Mouse (Mus musculus) liver, postnatal 0 days (tissue): Measurements from ENCODE around the gene 1810013L24Rik. TPM values are rescaled to one million over a fixed set of nuclear protein-coding genes. Genes with fewer than 3 reads are reported as not detected.
A peak's percentile ranks its signal among the peaks of the same experiment; 100 is the strongest.

Source experiments
- ATAC-seq: fragments of 200-750 bp; cut with Nextera tagmentation; 2 replicates; pipeline ENCODE4 v1.8.0; 2017; ENCODE audit warnings: mild to moderate bottlenecking, moderate library complexity
- DNase-seq: peaks from one replicate; pipeline ENCODE4 v3.0.0-alpha.2; 2016
- H3K27ac ChIP-seq: fragments of 300-500 bp; sonication (generic); 2 replicates; pipeline ENCODE4 v1.5.1; 2014; ENCODE audit warnings: antibody characterized with exemption, moderate library complexity, mild to moderate bottlenecking, low read depth
- H3K27me3 ChIP-seq: fragments of 300-500 bp; sonication (generic); 2 replicates; pipeline ENCODE4 v1.6.1; 2014; ENCODE audit warnings: low read length, control low read depth, mixed read lengths; ENCODE audit not compliant: insufficient read depth
- H3K36me3 ChIP-seq: fragments of 300-500 bp; sonication (generic); replicated peaks from 2 replicates; pipeline ENCODE4 v1.6.1; 2014; ENCODE audit warnings: mild to moderate bottlenecking, control low read depth, low read length, moderate library complexity, mixed read lengths; ENCODE audit not compliant: insufficient read depth
- H3K4me1 ChIP-seq: fragments of 300-500 bp; sonication (generic); 2 replicates; pipeline ENCODE4 v1.6.1; 2014; ENCODE audit warnings: antibody characterized with exemption, mild to moderate bottlenecking, control low read depth; ENCODE audit not compliant: insufficient read depth
- H3K4me2 ChIP-seq: fragments of 300-500 bp; sonication (generic); 2 replicates; pipeline ENCODE4 v1.6.1; 2014; ENCODE audit warnings: low read depth, mild to moderate bottlenecking, low read length, moderate library complexity, mixed read lengths
- H3K4me3 ChIP-seq: fragments of 300-500 bp; sonication (generic); 2 replicates; pipeline ENCODE4 v1.5.1; 2014; ENCODE audit warnings: low read depth, low read length
- H3K9ac ChIP-seq: fragments of 300-500 bp; sonication (generic); replicated peaks from 2 replicates; pipeline ENCODE4 v1.6.1; 2014; ENCODE audit warnings: mild to moderate bottlenecking, moderate library complexity
- H3K9me3 ChIP-seq: fragments of 300-500 bp; sonication (generic); 2 replicates; pipeline ENCODE4 v1.6.1; 2016; ENCODE audit warnings: mild to moderate bottlenecking, control low read depth, low read length, mixed read lengths
- CTCF ChIP-seq: sonication (generic); IDR thresholded peaks from 2 replicates; pipeline ENCODE4 v1.5.1; 2016; ENCODE audit warnings: antibody characterized with exemption, low read depth
- EP300 ChIP-seq: IDR thresholded peaks from 2 replicates; pipeline ENCODE4 v1.6.1; 2016; ENCODE audit warnings: antibody characterized with exemption, low read depth, mild to moderate bottlenecking
- WGBS: fragments of 180-500 bp; shearing (Covaris S2); extraction: QIAGEN DNeasy Blood & Tissue Kit; methylation state at CpG from one replicate; pipeline ENCODE4 v1.1.7; 2014; ENCODE audit not compliant: insufficient replicate concordance; 5-methylcytosine and 5-hydroxymethylcytosine counted together
- polyA plus RNA-seq: library from polyadenylated mRNA; unstranded; fragments of >200 nt; fragmentation: Nextera tagmentation; extraction: Ambion mirVana; gene quantifications from 2 replicates; pipeline ENCODE4 v1.2.1, GENCODE M21; 2015

The 1810013L24Rik gene
- polyA plus RNA-seq, 1 experiment from 2014 or later = 7.1 TPM

DNA sequence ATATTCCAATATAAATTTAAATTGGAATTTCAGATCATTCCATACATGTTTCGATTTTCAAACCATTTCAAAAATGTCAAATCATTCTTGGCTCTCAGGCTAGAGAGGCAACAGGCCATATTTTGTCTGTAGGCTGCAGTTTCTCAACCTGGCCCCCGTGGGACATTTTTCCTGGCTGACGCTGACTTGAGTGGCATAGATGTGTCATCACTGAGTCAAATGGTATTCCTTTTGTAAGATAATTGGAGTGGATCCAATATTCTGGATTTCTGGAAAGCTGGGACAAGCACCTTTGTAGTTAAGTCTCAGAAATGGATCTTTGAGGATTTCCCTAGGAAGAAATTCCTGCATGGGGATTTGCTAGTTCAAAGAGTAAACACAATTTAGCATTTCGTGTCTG, 39.0 kb upstream of the 1810013L24Rik start:
- no peaks in the 10 kb centered on the region for H3K36me3 ChIP-seq
- H3K4me3 ChIP-seq = no peak overlapping the region
- H3K4me2 ChIP-seq = no peak overlapping the region
- TF ChIP-seq EP300 (no peak), CTCF (no peak)
- H3K4me1 ChIP-seq = no peaks in the 10 kb centered on the region
- no peak overlapping the region for H3K9ac ChIP-seq
- 75% methylated on average over 4 of the region's 4 CpGs for WGBS
- no peak overlapping the region for H3K27ac ChIP-seq
- no peaks in the 10 kb centered on the region for H3K9me3 ChIP-seq
- no peak for ATAC-seq
- DNase-seq = no peak
- H3K27me3 ChIP-seq = no peaks in the 10 kb centered on the region

DNA sequence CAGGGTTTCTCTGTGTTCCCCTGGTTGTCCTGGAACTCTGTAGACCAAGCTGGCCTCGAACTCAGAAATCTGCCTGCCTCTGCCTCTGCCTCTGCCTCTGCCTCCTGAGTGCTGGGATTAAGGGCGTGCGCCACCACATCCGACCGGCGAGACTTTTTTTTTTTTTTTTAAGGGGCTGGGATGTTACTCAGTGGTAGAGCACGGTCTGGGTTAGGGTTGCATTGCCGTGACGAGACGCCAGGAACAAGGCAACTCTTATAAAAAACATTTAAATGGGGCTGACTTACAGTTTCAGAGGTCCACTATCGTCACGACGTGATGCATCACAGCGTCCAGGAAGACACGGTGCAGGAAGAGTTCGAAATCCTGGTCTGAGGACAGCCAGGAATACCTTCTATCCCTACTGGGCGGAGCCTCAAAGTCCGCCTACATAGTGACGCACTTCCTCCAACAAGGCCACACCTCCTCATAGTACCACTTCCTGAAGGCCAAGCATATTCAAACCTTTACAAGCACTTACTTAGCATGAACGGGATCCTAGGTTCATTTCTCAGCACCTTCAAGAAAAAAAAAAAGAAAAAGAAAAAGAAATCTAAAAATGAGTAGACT, 37.8 kb upstream of the 1810013L24Rik start, which contains the start of gene Usp7:
TSS of gene Usp7 (minus strand) at position 360 of the 609 bp plus-strand sequence.
- H3K4me3 ChIP-seq = no peak within 1 kb of the TSS
- DNase-seq (no peak), ATAC-seq (no peak)
- no peaks in the 10 kb centered on the region for H3K36me3 ChIP-seq
- no peak within 1 kb of the TSS for H3K27ac ChIP-seq
- H3K27me3 ChIP-seq = no peaks in the 10 kb centered on the region
- H3K9me3 ChIP-seq = no peaks in the 10 kb centered on the region
- no peak within 1 kb of the TSS for H3K4me2 ChIP-seq
- TF ChIP-seq CTCF (no peak), EP300 (no peak)
- H3K9ac ChIP-seq = no peak within 1 kb of the TSS
- no peaks in the 10 kb centered on the region; the same call in 1 of the 2 replicates for H3K4me1 ChIP-seq
- 88% methylated on average over 20 of the region's 20 CpGs for WGBS

DNA sequence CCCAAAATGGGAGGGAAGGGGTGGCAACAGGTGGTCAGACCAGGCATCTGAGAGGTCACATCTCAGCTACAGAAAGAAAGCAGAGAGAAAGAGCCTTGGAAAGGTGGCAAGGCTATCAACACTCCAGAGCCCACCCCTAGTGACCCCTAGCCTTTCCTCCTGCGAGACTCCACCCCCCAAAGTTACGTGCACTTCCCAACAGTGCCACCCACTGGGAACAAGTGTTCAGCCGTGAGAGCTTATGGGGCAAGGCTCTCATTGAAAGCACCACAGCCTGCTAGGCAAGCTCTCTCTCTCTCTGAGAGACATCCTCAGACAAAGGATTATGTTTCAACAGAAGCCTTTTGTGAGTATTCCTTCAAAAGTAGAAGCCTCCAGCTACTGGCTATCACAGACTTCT, 34.9 kb upstream of the 1810013L24Rik start:
- Histone ChIP-seq H3K4me3 (no peak overlapping the region), H3K9ac (no peak overlapping the region), H3K27me3 (no peaks in the 10 kb centered on the region), H3K4me2 (no peak overlapping the region), H3K9me3 (no peaks in the 10 kb centered on the region), H3K4me1 (no peaks in the 10 kb centered on the region; the same call in 1 of the 2 replicates), H3K36me3 (no peaks in the 10 kb centered on the region), H3K27ac (no peak overlapping the region)
- peak; percentile 56; the same call in 1 of the 2 replicates for ATAC-seq
- DNase-seq = no peak
- WGBS = 8% methylated on average over 3 of the region's 3 CpGs
- peak; percentile 54 for TF ChIP-seq CTCF
- TF ChIP-seq EP300 = no peak

DNA sequence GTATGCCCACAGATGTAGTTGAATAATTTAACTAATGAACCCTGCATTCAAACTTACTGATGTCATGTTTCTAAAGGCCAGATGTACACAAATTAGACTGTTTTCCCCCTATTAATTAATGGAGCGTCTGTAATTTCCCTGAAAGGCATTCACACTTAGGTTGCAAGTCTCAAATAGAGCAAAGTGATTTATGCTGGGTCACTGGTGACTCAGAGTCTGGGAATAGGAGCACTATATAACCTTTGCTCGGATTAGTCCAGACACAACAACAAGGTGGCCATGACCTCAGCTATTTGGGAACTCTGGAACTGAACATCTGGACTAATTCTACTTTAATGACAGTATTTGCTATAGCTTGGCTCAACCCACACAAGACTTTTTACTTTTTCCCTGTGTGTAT, 34.0 kb upstream of the 1810013L24Rik start:
- no peak overlapping the region for H3K9ac ChIP-seq
- no peak for TF ChIP-seq CTCF
- no peak for TF ChIP-seq EP300
- no peaks in the 10 kb centered on the region; the same call in 1 of the 2 replicates for H3K4me1 ChIP-seq
- H3K4me3 ChIP-seq = no peak overlapping the region
- no peak for DNase-seq
- no peaks in the 10 kb centered on the region for H3K36me3 ChIP-seq
- no peak overlapping the region for H3K4me2 ChIP-seq
- no peaks in the 10 kb centered on the region for H3K9me3 ChIP-seq
- no peak overlapping the region; the same call in 1 of the 2 replicates for H3K27ac ChIP-seq
- no peaks in the 10 kb centered on the region for H3K27me3 ChIP-seq
- 64% methylated on average over 2 of the region's 2 CpGs for WGBS
- peak; percentile 91 for ATAC-seq

DNA sequence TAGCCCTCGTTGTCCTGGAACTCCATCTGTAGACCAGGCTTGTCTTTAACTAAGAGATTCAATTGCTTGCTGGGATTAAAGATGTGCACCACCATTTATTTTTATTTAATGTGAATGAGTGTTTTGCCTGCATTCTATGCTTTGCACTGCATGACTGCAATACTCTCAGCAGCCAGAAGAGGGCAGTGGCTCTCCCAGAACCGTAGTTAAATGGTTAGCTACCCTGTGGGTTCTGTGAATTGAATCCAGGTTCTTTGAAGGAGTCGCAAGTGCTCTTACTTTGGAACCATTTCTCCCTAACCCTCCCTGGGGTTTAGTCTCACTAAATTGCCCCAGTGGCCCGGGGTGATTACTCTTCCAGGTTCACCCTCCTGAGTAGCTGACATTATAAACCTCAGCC, 23.2 kb upstream of the 1810013L24Rik start:
- Histone ChIP-seq H3K9ac (no peak overlapping the region), H3K4me3 (no peak overlapping the region), H3K4me2 (no peak overlapping the region), H3K27me3 (no peaks in the 10 kb centered on the region), H3K9me3 (no peaks in the 10 kb centered on the region), H3K36me3 (no peaks in the 10 kb centered on the region), H3K4me1 (peaks cover 6% of the 10 kb centered on the region; the same call in 1 of the 2 replicates), H3K27ac (no peak overlapping the region)
- TF ChIP-seq EP300 (no peak), CTCF (peak; percentile 93)
- WGBS = 17% methylated on average over 4 of the region's 4 CpGs
- DNase-seq (peak; percentile 80), ATAC-seq (no peak)

DNA sequence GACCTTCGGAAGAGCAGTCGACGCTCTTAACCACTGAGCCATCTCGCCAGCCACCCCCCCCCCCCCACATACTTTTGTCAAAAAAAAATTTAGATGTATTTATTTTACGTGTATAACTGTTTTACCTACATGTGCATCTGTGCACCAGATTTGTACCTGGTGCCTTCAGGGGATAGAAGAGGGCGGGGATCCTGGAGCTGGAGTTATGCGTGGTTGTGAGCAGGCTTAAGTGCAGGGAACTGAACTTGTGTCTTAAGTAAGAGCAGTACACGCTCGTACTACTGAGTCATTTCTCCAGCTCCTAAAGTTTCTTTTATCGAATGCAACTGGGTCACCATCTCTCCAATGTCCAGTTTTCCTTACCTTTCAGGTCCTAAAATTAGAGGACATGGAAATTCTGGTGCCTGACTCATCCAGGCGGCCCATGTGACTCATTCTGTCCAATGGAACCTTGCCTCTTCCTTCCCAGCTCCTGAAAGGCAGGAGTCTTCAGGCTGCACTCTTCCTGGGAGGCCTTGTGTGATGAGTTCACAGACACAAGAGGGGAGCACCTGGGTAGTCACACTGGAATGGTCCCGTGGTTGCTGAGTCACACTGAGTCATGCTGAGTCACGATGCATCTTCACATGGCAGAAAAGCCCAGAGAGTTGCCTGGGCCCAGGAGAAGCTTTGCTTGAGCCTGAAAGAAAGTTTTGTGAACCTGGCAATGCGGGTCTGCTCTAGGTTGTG, 19.3 kb upstream of the 1810013L24Rik start:
- H3K9ac ChIP-seq = peak overlapping the region; percentile 27
- H3K4me1 ChIP-seq = peaks cover 6% of the 10 kb centered on the region; the same call in 1 of the 2 replicates
- H3K27me3 ChIP-seq = no peaks in the 10 kb centered on the region
- 0 out of 2 replicates have a peak overlapping the region, but pooled peaks have one; percentile 13 for H3K4me3 ChIP-seq
- no peaks in the 10 kb centered on the region for H3K36me3 ChIP-seq
- ATAC-seq = peak; percentile 93
- TF ChIP-seq EP300 = peak; percentile 89
- no peak for TF ChIP-seq CTCF
- WGBS = 80% methylated on average over 14 of the region's 14 CpGs
- H3K27ac ChIP-seq = peak overlapping the region; percentile 78
- DNase-seq = peak; percentile 86
- no peaks in the 10 kb centered on the region for H3K9me3 ChIP-seq
- peak overlapping the region; percentile 48 for H3K4me2 ChIP-seq
